9 mouse cellular contexts compared by ENCODE assay signal in genomic region chr5:92369151-92369994, GRCm38 (mm10). TPM values are rescaled to one million over a fixed set of nuclear protein-coding genes. Genes with fewer than 3 reads are reported as not detected.
DNase-seq lines count a peak whose midpoint lies in the region; ATAC-seq and TF ChIP-seq lines count a peak whose summit lies in the region.
"Had no signal": no experiment of that assay in that cellular context is flagged by ENCODE, and none has a peak within 500 bp of the region (broad histone marks: within the 10 kb centered on the region; RNA-seq: fewer than 3 reads in every experiment).

No protein-coding gene starts in this region.

- no peaks in the 10 kb centered on the region for H3K27me3 ChIP-seq in embryonic facial prominence, embryonic 11.5 days (ENCODE audit: control insufficient read depth, insufficient read depth, low read length)
- H3K27me3 ChIP-seq in embryonic facial prominence, embryonic 10.5 days (replicated peaks; ENCODE audit: low read depth, poor library complexity, severe bottlenecking) = 0 out of 2 replicates have a peak, but pooled peaks cover 5% of the 10 kb centered on the region
- H3K27me3 ChIP-seq in embryonic facial prominence, embryonic 14.5 days (replicated peaks; ENCODE audit: control insufficient read depth, insufficient read depth, low read length) = no peaks in the 10 kb centered on the region
- no peaks in the 10 kb centered on the region for H3K27me3 ChIP-seq in hindbrain, embryonic 13.5 days
- no peaks in the 10 kb centered on the region for H3K27me3 ChIP-seq in limb, embryonic 14.5 days (ENCODE audit: control insufficient read depth, insufficient read depth, low read length)
- no peaks in the 10 kb centered on the region for H3K27me3 ChIP-seq in neural tube, embryonic 12.5 days (replicated peaks)
- H3K27me3 ChIP-seq: embryonic facial prominence, embryonic 13.5 days had no signal

- DNase-seq in embryonic facial prominence, embryonic 11.5 days (ENCODE audit: low spot score) = no peak
- DNase-seq in embryonic facial prominence, embryonic 10.5 days (ENCODE audit: low spot score) = no peak
- DNase-seq in MN1 (ENCODE audit: low spot score) = peak; percentile 83
- DNase-seq in embryonic facial prominence, embryonic 14.5 days (ENCODE audit: low spot score) = peak; percentile 50
- DNase-seq in limb, embryonic 14.5 days (ENCODE audit: low spot score) = peak; percentile 21

- H3K4me3 ChIP-seq in embryonic facial prominence, embryonic 11.5 days (ENCODE audit: low read depth, low read length) = no peak overlapping the region
- H3K4me3 ChIP-seq in embryonic facial prominence, embryonic 10.5 days = no peak overlapping the region
- no peak overlapping the region for H3K4me3 ChIP-seq in embryonic facial prominence, embryonic 14.5 days (ENCODE audit: low read depth, low read length)
- no peak overlapping the region for H3K4me3 ChIP-seq in hindbrain, embryonic 13.5 days
- no peak overlapping the region for H3K4me3 ChIP-seq in limb, embryonic 14.5 days (replicated peaks; ENCODE audit: low read length)
- no peak overlapping the region for H3K4me3 ChIP-seq in neural tube, embryonic 12.5 days
- H3K4me3 ChIP-seq: embryonic facial prominence, embryonic 13.5 days had no signal

- no peaks in the 10 kb centered on the region for H3K4me1 ChIP-seq in embryonic facial prominence, embryonic 11.5 days (ENCODE audit: control insufficient read depth, insufficient read depth, low read length)
- H3K4me1 ChIP-seq in embryonic facial prominence, embryonic 10.5 days = peaks cover 5% of the 10 kb centered on the region; the same call in 1 of the 2 replicates
- H3K4me1 ChIP-seq in embryonic facial prominence, embryonic 14.5 days (ENCODE audit: control insufficient read depth, insufficient read depth, low read length) = 0 out of 2 replicates have a peak, but pooled peaks cover 5% of the 10 kb centered on the region
- H3K4me1 ChIP-seq in hindbrain, embryonic 13.5 days (replicated peaks) = peaks cover 18% of the 10 kb centered on the region
- 0 out of 2 replicates have a peak, but pooled peaks cover 3% of the 10 kb centered on the region for H3K4me1 ChIP-seq in limb, embryonic 14.5 days (ENCODE audit: control insufficient read depth, insufficient read depth, low read length)
- H3K4me1 ChIP-seq in neural tube, embryonic 12.5 days = peaks cover 9% of the 10 kb centered on the region

- WGBS in embryonic facial prominence, embryonic 11.5 days = 77% methylated on average over 13 of the region's 13 CpGs
- WGBS in embryonic facial prominence, embryonic 10.5 days = 81% methylated on average over 13 of the region's 13 CpGs
- 70% methylated on average over 13 of the region's 13 CpGs for WGBS in embryonic facial prominence, embryonic 14.5 days
- WGBS in hindbrain, embryonic 13.5 days = 62% methylated on average over 13 of the region's 13 CpGs
- 53% methylated on average over 13 of the region's 13 CpGs for WGBS in limb, embryonic 14.5 days
- WGBS in neural tube, embryonic 12.5 days = 62% methylated on average over 13 of the region's 13 CpGs

- ATAC-seq in embryonic facial prominence, embryonic 11.5 days (replicated peaks; ENCODE audit: insufficient number of reproducible peaks, low FRiP score, low TSS enrichment, low read depth) = 0 out of 2 replicates have a peak, but pooled peaks have one; percentile 62
- ATAC-seq in embryonic facial prominence, embryonic 14.5 days (ENCODE audit: low read depth) = peak; percentile 83; the same call in 1 of the 2 replicates
- peak; percentile 88 for ATAC-seq in hindbrain, embryonic 13.5 days (ENCODE audit: low FRiP score)
- ATAC-seq in limb, embryonic 14.5 days (ENCODE audit: low FRiP score, low read depth) = 0 out of 2 replicates have a peak, but pooled peaks have one; percentile 31
- ATAC-seq in neural tube, embryonic 12.5 days (ENCODE audit: low FRiP score, low read depth) = peak; percentile 89
- no peak for ATAC-seq in erythroblast, adult 5-6 weeks (replicated peaks; ENCODE audit: low FRiP score, poor library complexity, severe bottlenecking)

- H3K27ac ChIP-seq in embryonic facial prominence, embryonic 11.5 days (replicated peaks; ENCODE audit: low read depth, low read length) = no peak overlapping the region
- H3K27ac ChIP-seq in embryonic facial prominence, embryonic 10.5 days (replicated peaks) = no peak overlapping the region
- no peak overlapping the region for H3K27ac ChIP-seq in embryonic facial prominence, embryonic 14.5 days (replicated peaks; ENCODE audit: low read depth, low read length)
- peak overlapping the region; percentile 64; the same call in 1 of the 2 replicates for H3K27ac ChIP-seq in hindbrain, embryonic 13.5 days
- no peak overlapping the region for H3K27ac ChIP-seq in limb, embryonic 14.5 days (replicated peaks; ENCODE audit: low read depth, low read length)
- no peak overlapping the region; the same call in 1 of the 2 replicates for H3K27ac ChIP-seq in neural tube, embryonic 12.5 days
- H3K27ac ChIP-seq: embryonic facial prominence, embryonic 13.5 days had no signal

- H3K9me3 ChIP-seq in embryonic facial prominence, embryonic 11.5 days (replicated peaks; ENCODE audit: control insufficient read depth, low read length) = no peaks in the 10 kb centered on the region
- no peaks in the 10 kb centered on the region for H3K9me3 ChIP-seq in embryonic facial prominence, embryonic 10.5 days
- H3K9me3 ChIP-seq in embryonic facial prominence, embryonic 14.5 days (ENCODE audit: control insufficient read depth, low read length) = no peaks in the 10 kb centered on the region
- H3K9me3 ChIP-seq in hindbrain, embryonic 13.5 days = no peaks in the 10 kb centered on the region
- no peaks in the 10 kb centered on the region for H3K9me3 ChIP-seq in limb, embryonic 14.5 days (ENCODE audit: control insufficient read depth, low read length)
- H3K9me3 ChIP-seq in neural tube, embryonic 12.5 days = no peaks in the 10 kb centered on the region
- H3K9me3 ChIP-seq: embryonic facial prominence, embryonic 13.5 days had no signal

- no peak overlapping the region for H3K9ac ChIP-seq in embryonic facial prominence, embryonic 11.5 days (replicated peaks; ENCODE audit: low read length)
- H3K9ac ChIP-seq in embryonic facial prominence, embryonic 14.5 days (ENCODE audit: low read depth, low read length) = no peak overlapping the region
- H3K9ac ChIP-seq in hindbrain, embryonic 13.5 days = no peak overlapping the region
- no peak overlapping the region for H3K9ac ChIP-seq in limb, embryonic 14.5 days (ENCODE audit: low read depth, low read length, severe bottlenecking)
- no peak overlapping the region for H3K9ac ChIP-seq in neural tube, embryonic 12.5 days
- H3K9ac ChIP-seq: embryonic facial prominence, embryonic 13.5 days had no signal

- H3K4me2 ChIP-seq in embryonic facial prominence, embryonic 11.5 days (ENCODE audit: low read depth, low read length) = no peak overlapping the region
- H3K4me2 ChIP-seq in embryonic facial prominence, embryonic 14.5 days (ENCODE audit: low read depth, low read length) = no peak overlapping the region
- H3K4me2 ChIP-seq in hindbrain, embryonic 13.5 days = no peak overlapping the region
- H3K4me2 ChIP-seq in limb, embryonic 14.5 days (replicated peaks; ENCODE audit: low read depth, low read length, severe bottlenecking) = no peak overlapping the region
- H3K4me2 ChIP-seq in neural tube, embryonic 12.5 days (replicated peaks) = no peak overlapping the region
- H3K4me2 ChIP-seq: embryonic facial prominence, embryonic 13.5 days had no signal

- no peak for TF ChIP-seq POLR2A in limb, embryonic 14.5 days (IDR thresholded peaks at IDR 0.05; ENCODE audit: borderline replicate concordance, extremely low read depth, insufficient read depth, insufficient read length)

- no peaks in the 10 kb centered on the region for H3K36me3 ChIP-seq in embryonic facial prominence, embryonic 11.5 days (replicated peaks; ENCODE audit: control insufficient read depth, insufficient read depth, low read depth, low read length)
- no peaks in the 10 kb centered on the region for H3K36me3 ChIP-seq in embryonic facial prominence, embryonic 10.5 days (replicated peaks)
- no peaks in the 10 kb centered on the region for H3K36me3 ChIP-seq in embryonic facial prominence, embryonic 14.5 days (ENCODE audit: control insufficient read depth, insufficient read depth, low read length)
- no peaks in the 10 kb centered on the region for H3K36me3 ChIP-seq in hindbrain, embryonic 13.5 days
- no peaks in the 10 kb centered on the region for H3K36me3 ChIP-seq in limb, embryonic 14.5 days (ENCODE audit: control insufficient read depth, insufficient read depth, low read length)
- H3K36me3 ChIP-seq in neural tube, embryonic 12.5 days = no peaks in the 10 kb centered on the region
- H3K36me3 ChIP-seq: embryonic facial prominence, embryonic 13.5 days had no signal

RNA-seq across cellular contexts. Expression of gene Cxcl10, which starts 20.7 kb away (rescaled TPM):
- 0.38 TPM in 1 of 2 replicates, not detected in the other for polyA plus RNA-seq in embryonic facial prominence, embryonic 11.5 days (2014; fragmentation: Nextera tagmentation; extraction: Ambion mirVana)
- 0.14 TPM in 1 of 2 replicates, not detected in the other for polyA plus RNA-seq in embryonic facial prominence, embryonic 10.5 days (2016; fragmentation: Nextera tagmentation; extraction: Ambion mirVana)
- polyA plus RNA-seq in embryonic facial prominence, embryonic 14.5 days (2014; fragmentation: Nextera tagmentation; extraction: Ambion mirVana) = 0.89 and 1.9 TPM in 2 replicates
- 0.21 and 0.30 TPM in 2 replicates for polyA plus RNA-seq in hindbrain, embryonic 13.5 days (2015; fragmentation: Nextera tagmentation; extraction: Ambion mirVana)
- polyA plus RNA-seq in limb, embryonic 14.5 days (2012; rRNA removed) = 1.0 and 1.4 TPM in 2 replicates
- polyA plus RNA-seq in limb, embryonic 14.5 days (2014; fragmentation: Nextera tagmentation; extraction: Ambion mirVana) = 0.51 and 0.98 TPM in 2 replicates
- 0.49 TPM in 1 of 2 replicates, not detected in the other for polyA plus RNA-seq in neural tube, embryonic 12.5 days (2016; fragmentation: Nextera tagmentation; extraction: Ambion mirVana)
- total RNA-seq in erythroblast, adult 5-6 weeks (2015; ENCODE audit: low replicate concordance) = 3.3 and 5.4 TPM in 2 replicates
- 0.26 and 2.9 TPM in 2 replicates for total RNA-seq in erythroblast, adult 5-6 weeks (2017; ENCODE audit: low replicate concordance)

RNA-seq across cellular contexts. Expression of gene Art3, which starts 37.7 kb away (rescaled TPM):
- polyA plus RNA-seq in embryonic facial prominence, embryonic 11.5 days (2014; fragmentation: Nextera tagmentation; extraction: Ambion mirVana) = 1.4 and 2.6 TPM in 2 replicates
- polyA plus RNA-seq in embryonic facial prominence, embryonic 10.5 days (2016; fragmentation: Nextera tagmentation; extraction: Ambion mirVana) = 1.4 and 1.6 TPM in 2 replicates
- 6.6 and 10.3 TPM in 2 replicates for polyA plus RNA-seq in embryonic facial prominence, embryonic 14.5 days (2014; fragmentation: Nextera tagmentation; extraction: Ambion mirVana)
- 7.6 and 9.5 TPM in 2 replicates for polyA plus RNA-seq in hindbrain, embryonic 13.5 days (2015; fragmentation: Nextera tagmentation; extraction: Ambion mirVana)
- 5.9 and 9.6 TPM in 2 replicates for polyA plus RNA-seq in limb, embryonic 14.5 days (2012; rRNA removed)
- 6.8 and 7.7 TPM in 2 replicates for polyA plus RNA-seq in limb, embryonic 14.5 days (2014; fragmentation: Nextera tagmentation; extraction: Ambion mirVana)
- polyA plus RNA-seq in neural tube, embryonic 12.5 days (2016; fragmentation: Nextera tagmentation; extraction: Ambion mirVana) = 9.0 and 9.7 TPM in 2 replicates
- 8.1 TPM in 1 of 2 replicates, not detected in the other for total RNA-seq in erythroblast, adult 5-6 weeks (2015; ENCODE audit: low replicate concordance)
- not detected in 2 replicates for total RNA-seq in erythroblast, adult 5-6 weeks (2017; ENCODE audit: low replicate concordance)

RNA-seq across cellular contexts. Expression of gene Cxcl9, which starts 41.5 kb away (rescaled TPM):
- polyA plus RNA-seq in embryonic facial prominence, embryonic 11.5 days (2014; fragmentation: Nextera tagmentation; extraction: Ambion mirVana) = not detected in 2 replicates
- not detected in 2 replicates for polyA plus RNA-seq in embryonic facial prominence, embryonic 10.5 days (2016; fragmentation: Nextera tagmentation; extraction: Ambion mirVana)
- polyA plus RNA-seq in embryonic facial prominence, embryonic 14.5 days (2014; fragmentation: Nextera tagmentation; extraction: Ambion mirVana) = 0.21 and 0.22 TPM in 2 replicates
- not detected in 2 replicates for polyA plus RNA-seq in hindbrain, embryonic 13.5 days (2015; fragmentation: Nextera tagmentation; extraction: Ambion mirVana)
- 1.1 and 4.1 TPM in 2 replicates for polyA plus RNA-seq in limb, embryonic 14.5 days (2012; rRNA removed)
- 0.35 and 0.94 TPM in 2 replicates for polyA plus RNA-seq in limb, embryonic 14.5 days (2014; fragmentation: Nextera tagmentation; extraction: Ambion mirVana)
- not detected in 2 replicates for polyA plus RNA-seq in neural tube, embryonic 12.5 days (2016; fragmentation: Nextera tagmentation; extraction: Ambion mirVana)
- total RNA-seq in erythroblast, adult 5-6 weeks (2015; ENCODE audit: low replicate concordance) = 5.2 TPM in 1 of 2 replicates, not detected in the other
- total RNA-seq in erythroblast, adult 5-6 weeks (2017; ENCODE audit: low replicate concordance) = not detected in 2 replicates
- polyA plus RNA-seq: embryonic facial prominence, embryonic 13.5 days had no signal

RNA-seq across cellular contexts. Expression of gene Sdad1, which starts 59.1 kb away (rescaled TPM):
- 39.5 and 41.2 TPM in 2 replicates for polyA plus RNA-seq in embryonic facial prominence, embryonic 11.5 days (2014; fragmentation: Nextera tagmentation; extraction: Ambion mirVana)
- polyA plus RNA-seq in embryonic facial prominence, embryonic 10.5 days (2016; fragmentation: Nextera tagmentation; extraction: Ambion mirVana) = 53.2 and 55.9 TPM in 2 replicates
- polyA plus RNA-seq in embryonic facial prominence, embryonic 14.5 days (2014; fragmentation: Nextera tagmentation; extraction: Ambion mirVana) = 37.4 and 38.8 TPM in 2 replicates
- polyA plus RNA-seq in hindbrain, embryonic 13.5 days (2015; fragmentation: Nextera tagmentation; extraction: Ambion mirVana) = 31.1 and 33.7 TPM in 2 replicates
- polyA plus RNA-seq in limb, embryonic 14.5 days (2012; rRNA removed) = 26.9 and 27.6 TPM in 2 replicates
- polyA plus RNA-seq in limb, embryonic 14.5 days (2014; fragmentation: Nextera tagmentation; extraction: Ambion mirVana) = 40.3 and 44.2 TPM in 2 replicates
- 33.6 and 35.0 TPM in 2 replicates for polyA plus RNA-seq in neural tube, embryonic 12.5 days (2016; fragmentation: Nextera tagmentation; extraction: Ambion mirVana)
- total RNA-seq in erythroblast, adult 5-6 weeks (2015; ENCODE audit: low replicate concordance) = 4.4 and 21.1 TPM in 2 replicates
- total RNA-seq in erythroblast, adult 5-6 weeks (2017; ENCODE audit: low replicate concordance) = 9.9 and 11.8 TPM in 2 replicates

Comparison
In these comparisons a context has a peak if more than half of its experiments do, and no peak if none do; other contexts are left out.
1. DNase-seq: peak in MN1 (single experiment), embryonic facial prominence, embryonic 14.5 days (single experiment) and limb, embryonic 14.5 days (single experiment); none in embryonic facial prominence, embryonic 11.5 days (single experiment) and embryonic facial prominence, embryonic 10.5 days (single experiment).